17 mouse cellular contexts compared by ENCODE assay signal in the genomic region with DNA sequence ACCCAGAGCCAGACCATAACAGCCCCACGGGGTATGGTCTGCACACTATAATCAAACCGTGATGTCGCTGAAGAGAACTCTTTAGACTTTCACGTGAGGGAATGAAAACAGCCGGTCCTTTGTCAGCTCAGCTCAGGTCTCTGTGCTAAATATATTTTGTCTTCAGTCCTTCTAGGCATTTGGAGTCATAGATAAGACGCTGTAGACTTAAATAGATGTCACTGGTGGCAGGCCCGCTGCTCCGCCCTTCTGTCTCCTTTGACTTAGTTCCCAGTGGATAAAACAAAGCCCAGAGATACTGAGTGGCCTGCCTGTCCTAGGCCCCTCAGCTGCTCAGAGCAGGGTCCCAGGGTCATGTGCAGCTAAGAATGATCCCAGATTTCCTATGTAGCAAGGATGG. TPM values are rescaled to one million over a fixed set of nuclear protein-coding genes. Genes with fewer than 3 reads are reported as not detected.
DNase-seq lines count a peak whose midpoint lies in the region; ATAC-seq and TF ChIP-seq lines count a peak whose summit lies in the region.
"Had no signal": no experiment of that assay in that cellular context is flagged by ENCODE, and none has a peak within 500 bp of the region (broad histone marks: within the 10 kb centered on the region; RNA-seq: fewer than 3 reads in every experiment).

No protein-coding gene starts in this region.

- WGBS in embryonic facial prominence, embryonic 12.5 days = 67% methylated on average over 8 of the region's 8 CpGs
- WGBS in limb, embryonic 14.5 days = 74% methylated on average over 8 of the region's 8 CpGs

- no peak for ATAC-seq in megakaryocyte, adult 5-6 weeks (ENCODE audit: poor library complexity, severe bottlenecking)
- ATAC-seq in embryonic facial prominence, embryonic 12.5 days (ENCODE audit: insufficient number of reproducible peaks, insufficient read depth, low FRiP score, low TSS enrichment) = no peak
- no peak for ATAC-seq in limb, embryonic 14.5 days (ENCODE audit: low FRiP score, low read depth)
- peak; percentile 31; the same call in 1 of the 2 replicates for ATAC-seq in megakaryocyte-erythroid progenitor cell, adult 5-6 weeks (replicated peaks; ENCODE audit: low FRiP score, low TSS enrichment, poor library complexity, severe bottlenecking)
- ATAC-seq: lung, postnatal 0 days; midbrain, embryonic 15.5 days had no signal

- no peak for TF ChIP-seq POLR2A in limb, embryonic 14.5 days (IDR thresholded peaks at IDR 0.05; ENCODE audit: borderline replicate concordance, extremely low read depth, insufficient read depth, insufficient read length)

- H3K27ac ChIP-seq in embryonic facial prominence, embryonic 12.5 days = 0 out of 2 replicates have a peak overlapping the region, but pooled peaks have one; percentile 13
- H3K27ac ChIP-seq in limb, embryonic 14.5 days (replicated peaks; ENCODE audit: low read depth, low read length) = no peak overlapping the region
- H3K27ac ChIP-seq: forebrain, embryonic 12.5 days; hindbrain, embryonic 15.5 days; layer of hippocampus, adult 2 months; midbrain, embryonic 15.5 days; neural tube, embryonic 13.5 days had no signal

- no peaks in the 10 kb centered on the region for H3K9me3 ChIP-seq in megakaryocyte, embryonic 14.5 days
- H3K9me3 ChIP-seq in embryonic facial prominence, embryonic 12.5 days = no peaks in the 10 kb centered on the region
- H3K9me3 ChIP-seq in limb, embryonic 14.5 days (ENCODE audit: control insufficient read depth, low read length) = no peaks in the 10 kb centered on the region
- H3K9me3 ChIP-seq: forebrain, embryonic 12.5 days; hindbrain, embryonic 15.5 days; midbrain, embryonic 15.5 days; neural tube, embryonic 13.5 days had no signal

- peaks cover 92% of the 10 kb centered on the region for H3K4me1 ChIP-seq in megakaryocyte, embryonic 14.5 days
- peaks cover 14% of the 10 kb centered on the region for H3K4me1 ChIP-seq in embryonic facial prominence, embryonic 12.5 days
- H3K4me1 ChIP-seq in limb, embryonic 14.5 days (ENCODE audit: control insufficient read depth, insufficient read depth, low read length) = peaks cover 15% of the 10 kb centered on the region

- H3K4me3 ChIP-seq in megakaryocyte, embryonic 14.5 days (replicated peaks) = peak overlapping the region; percentile 76
- no peak overlapping the region for H3K4me3 ChIP-seq in embryonic facial prominence, embryonic 12.5 days
- H3K4me3 ChIP-seq in limb, embryonic 14.5 days (replicated peaks; ENCODE audit: low read length) = no peak overlapping the region
- H3K4me3 ChIP-seq: forebrain, embryonic 12.5 days; hindbrain, embryonic 15.5 days; layer of hippocampus, adult 2 months; midbrain, embryonic 15.5 days; neural tube, embryonic 13.5 days had no signal

- no peak overlapping the region for H3K9ac ChIP-seq in embryonic facial prominence, embryonic 12.5 days
- H3K9ac ChIP-seq in limb, embryonic 14.5 days (ENCODE audit: low read depth, low read length, severe bottlenecking) = 0 out of 2 replicates have a peak overlapping the region, but pooled peaks have one; percentile 7
- H3K9ac ChIP-seq: forebrain, embryonic 12.5 days; hindbrain, embryonic 15.5 days; midbrain, embryonic 15.5 days; neural tube, embryonic 13.5 days had no signal

- peaks cover 19% of the 10 kb centered on the region for H3K36me3 ChIP-seq in megakaryocyte, embryonic 14.5 days (replicated peaks; ENCODE audit: low read length)
- H3K36me3 ChIP-seq in embryonic facial prominence, embryonic 12.5 days = no peaks in the 10 kb centered on the region
- H3K36me3 ChIP-seq in limb, embryonic 14.5 days (ENCODE audit: control insufficient read depth, insufficient read depth, low read length) = no peaks in the 10 kb centered on the region
- H3K36me3 ChIP-seq: forebrain, embryonic 12.5 days; hindbrain, embryonic 15.5 days; midbrain, embryonic 15.5 days; neural tube, embryonic 13.5 days had no signal

- no peaks in the 10 kb centered on the region for H3K27me3 ChIP-seq in megakaryocyte, embryonic 14.5 days (replicated peaks)
- no peaks in the 10 kb centered on the region for H3K27me3 ChIP-seq in embryonic facial prominence, embryonic 12.5 days
- H3K27me3 ChIP-seq in limb, embryonic 14.5 days (ENCODE audit: control insufficient read depth, insufficient read depth, low read length) = no peaks in the 10 kb centered on the region
- H3K27me3 ChIP-seq: forebrain, embryonic 12.5 days; hindbrain, embryonic 15.5 days; midbrain, embryonic 15.5 days; neural tube, embryonic 13.5 days had no signal

- no peak for DNase-seq in limb, embryonic 14.5 days (ENCODE audit: low spot score)
- DNase-seq in spleen, adult 12 weeks (ENCODE audit: low spot score) = no peak
- no peak for DNase-seq in Muller cell, postnatal 12 days (ENCODE audit: inconsistent ontology term)
- DNase-seq in adrenal gland, adult (ENCODE audit: inconsistent age in 2 of 2, low spot score in 1 of 2) = no peak
- DNase-seq: adrenal gland, postnatal 14 days; cerebellum, adult 11 months; retina, postnatal 1 day had no signal

- no peak overlapping the region for H3K4me2 ChIP-seq in embryonic facial prominence, embryonic 12.5 days (replicated peaks)
- no peak overlapping the region for H3K4me2 ChIP-seq in limb, embryonic 14.5 days (replicated peaks; ENCODE audit: low read depth, low read length, severe bottlenecking)
- H3K4me2 ChIP-seq: forebrain, embryonic 12.5 days; hindbrain, embryonic 15.5 days; midbrain, embryonic 15.5 days; neural tube, embryonic 13.5 days had no signal

RNA-seq across cellular contexts. Expression of gene Pim1, which starts 57.2 kb away (rescaled TPM):
- polyA plus RNA-seq in megakaryocyte, embryonic 14.5 days (2012; ENCODE audit: insufficient read depth, low replicate concordance) = 350 and 629 TPM in 2 replicates
- total RNA-seq in megakaryocyte, adult 5-6 weeks (2015) = 65.2 and 66.9 TPM in 2 replicates
- 155 and 168 TPM in 2 replicates for total RNA-seq in megakaryocyte, adult 5-6 weeks (2017)
- 20.1 and 20.3 TPM in 2 replicates for polyA plus RNA-seq in embryonic facial prominence, embryonic 12.5 days (2016; fragmentation: Nextera tagmentation; extraction: Ambion mirVana)
- 18.4 and 23.3 TPM in 2 replicates for polyA plus RNA-seq in limb, embryonic 14.5 days (2012; rRNA removed)
- polyA plus RNA-seq in limb, embryonic 14.5 days (2014; fragmentation: Nextera tagmentation; extraction: Ambion mirVana) = 15.7 TPM in 2 replicates
- total RNA-seq in megakaryocyte-erythroid progenitor cell, adult 5-6 weeks (2014; fragmentation: Nextera tagmentation) = 33.2 and 48.8 TPM in 2 replicates
- total RNA-seq in megakaryocyte-erythroid progenitor cell, adult 5-6 weeks (2017) = 96.9 and 106 TPM in 2 replicates

Comparison
In these comparisons a context has a peak if more than half of its experiments do, and no peak if none do; other contexts are left out.
1. RNA of gene Pim1, which starts 57.2 kb away (polyA plus RNA-seq): 350 to 629 TPM in megakaryocyte, embryonic 14.5 days; 20.1 to 20.3 TPM in embryonic facial prominence, embryonic 12.5 days and 15.7 to 23.3 TPM in limb, embryonic 14.5 days; every median in the first group is over 10 times any median in the second.